Mouse (Mus musculus) thymus, adult 2 months (tissue): ENCODE data around the gene a. TPM values are rescaled to one million over a fixed set of nuclear protein-coding genes. Genes with fewer than 3 reads are reported as not detected.

ENCODE experiments used
- DNase-seq: peaks from one replicate; pipeline ENCODE4 v3.0.0; 2021
- H3K27ac ChIP-seq: fragments of 200-500 bp; 2 replicates; pipeline ENCODE4 v1.5.1; 2012; ENCODE audit warnings: low read length, control low read depth; ENCODE audit not compliant: control insufficient read depth, insufficient read depth
- H3K27me3 ChIP-seq: fragments of 200-500 bp; 2 replicates; pipeline ENCODE4 v1.6.1; 2012; ENCODE audit warnings: mild to moderate bottlenecking, low read length, moderate library complexity, mixed read lengths; ENCODE audit not compliant: control insufficient read depth, insufficient read depth
- H3K36me3 ChIP-seq: fragments of 200-500 bp; 2 replicates; pipeline ENCODE4 v1.6.1; 2012; ENCODE audit warnings: mild to moderate bottlenecking, low read length, moderate library complexity; ENCODE audit not compliant: control insufficient read depth, insufficient read depth
- H3K4me1 ChIP-seq: fragments of 200-500 bp; replicated peaks from 2 replicates; pipeline ENCODE4 v1.6.1; 2012; ENCODE audit warnings: low read length; ENCODE audit not compliant: control insufficient read depth, insufficient read depth
- H3K4me3 ChIP-seq: fragments of 200-500 bp; 2 replicates; pipeline ENCODE4 v1.5.1; 2012; ENCODE audit warnings: mild to moderate bottlenecking, low read length, control low read depth, moderate library complexity; ENCODE audit not compliant: control insufficient read depth, insufficient read depth
- CTCF ChIP-seq: fragments of 200-500 bp; IDR thresholded peaks from 2 replicates; pipeline ENCODE4 v1.5.1; 2012; ENCODE audit warnings: mild to moderate bottlenecking, control low read depth, low read length, moderate library complexity, borderline replicate concordance; ENCODE audit not compliant: control insufficient read depth, poor library complexity, insufficient read depth; ENCODE audit errors: extremely low read depth
- POLR2A ChIP-seq: fragments of 200-500 bp; IDR thresholded peaks from 2 replicates; pipeline ENCODE4 v1.6.1; 2012; ENCODE audit warnings: mild to moderate bottlenecking, low read length, control low read depth, moderate library complexity; ENCODE audit not compliant: control insufficient read depth, poor library complexity, insufficient read depth; ENCODE audit errors: extremely low read depth
- WGBS: fragments of 180-500 bp; shearing (Covaris S2); methylation state at CpG from one replicate; pipeline ENCODE4 v1.1.7; 2018; 5-methylcytosine and 5-hydroxymethylcytosine counted together
- polyA plus RNA-seq: library from polyadenylated mRNA; depleted of rRNA; stranded (reverse); fragments of >200 nt; gene quantifications from 2 replicates; pipeline ENCODE4 v1.2.3, GENCODE M21; 2012

a gene
- polyA plus RNA-seq, 1 experiment = 4.7 TPM

GRCm38 (mm10) chr2:154751924-154752323 is 39.3 kb upstream of the a start:
- H3K36me3 ChIP-seq = no peaks in the 10 kb centered on the region
- H3K27ac ChIP-seq = no peak overlapping the region
- no peak overlapping the region for H3K4me3 ChIP-seq
- H3K4me1 ChIP-seq = no peaks in the 10 kb centered on the region
- H3K27me3 ChIP-seq = no peaks in the 10 kb centered on the region; the same call in 1 of the 2 replicates
- 64% methylated on average over 8 of the region's 8 CpGs for WGBS
- TF ChIP-seq CTCF (no peak), POLR2A (no peak)
- DNase-seq = no peak

GRCm38 (mm10) chr2:154754068-154754560 is 37.1 kb upstream of the a start:
- TF ChIP-seq CTCF (no peak), POLR2A (no peak)
- H3K4me1 ChIP-seq = no peaks in the 10 kb centered on the region
- H3K4me3 ChIP-seq = no peak overlapping the region
- no peak for DNase-seq
- H3K36me3 ChIP-seq = no peaks in the 10 kb centered on the region
- WGBS = 18% methylated on average over 2 of the region's 2 CpGs
- no peaks in the 10 kb centered on the region; the same call in 1 of the 2 replicates for H3K27me3 ChIP-seq
- no peak overlapping the region for H3K27ac ChIP-seq

GRCm38 (mm10) chr2:154755791-154756190 is 35.4 kb upstream of the a start:
- no peak overlapping the region for H3K27ac ChIP-seq
- no peaks in the 10 kb centered on the region for H3K36me3 ChIP-seq
- no peaks in the 10 kb centered on the region for H3K4me1 ChIP-seq
- WGBS = 78% methylated on average over 6 of the region's 6 CpGs
- TF ChIP-seq POLR2A (no peak), CTCF (no peak)
- DNase-seq = no peak
- no peaks in the 10 kb centered on the region; the same call in 1 of the 2 replicates for H3K27me3 ChIP-seq
- H3K4me3 ChIP-seq = no peak overlapping the region

- no peaks in the 10 kb centered on the region for H3K27me3 ChIP-seq
- H3K36me3 ChIP-seq = no peaks in the 10 kb centered on the region
- H3K4me1 ChIP-seq = no peaks in the 10 kb centered on the region
- no peak for TF ChIP-seq CTCF
- TF ChIP-seq POLR2A = no peak
- no peak overlapping the region for H3K27ac ChIP-seq
- H3K4me3 ChIP-seq = no peak overlapping the region
- WGBS = 90% methylated on average over 5 of the region's 5 CpGs
- no peak for DNase-seq
Observed at GRCm38 (mm10) chr2:154757691-154758090, 33.5 kb upstream of the a start.

- H3K27me3 ChIP-seq = no peaks in the 10 kb centered on the region
- H3K4me3 ChIP-seq = no peak overlapping the region
- no peak overlapping the region for H3K27ac ChIP-seq
- H3K36me3 ChIP-seq = no peaks in the 10 kb centered on the region
- no peak for TF ChIP-seq CTCF
- TF ChIP-seq POLR2A = no peak
- no peak for DNase-seq
- H3K4me1 ChIP-seq = no peaks in the 10 kb centered on the region
- 91% methylated on average over 1 of the region's 1 CpGs for WGBS
Observed at GRCm38 (mm10) chr2:154758454-154758853, 32.7 kb upstream of the a start.

GRCm38 (mm10) chr2:154763226-154763625 is 28.0 kb upstream of the a start:
- no peak for DNase-seq
- TF ChIP-seq POLR2A (no peak), CTCF (no peak)
- Histone ChIP-seq H3K36me3 (no peaks in the 10 kb centered on the region), H3K4me1 (no peaks in the 10 kb centered on the region), H3K27ac (no peak overlapping the region), H3K4me3 (no peak overlapping the region), H3K27me3 (no peaks in the 10 kb centered on the region)
- WGBS = 92% methylated on average over 3 of the region's 3 CpGs
